Mouse (Mus musculus) spleen, adult 2 months (tissue): ENCODE results near the gene Hdac9. TPM values are rescaled to one million over a fixed set of nuclear protein-coding genes. Genes with fewer than 3 reads are reported as not detected.

Experiments used
- DNase-seq, 2 experiments: peaks; one replicate each; pipeline versions ENCODE4 v3.0.0 to v3.0.0-alpha.2; 2012 to 2021; ENCODE audit warnings: low spot score in 2 of 2, low read depth in 1 of 2
- H3K27ac ChIP-seq: fragments of 200-500 bp; 2 replicates; pipeline ENCODE4 v1.5.1; 2012; ENCODE audit warnings: low read length, inconsistent platforms; ENCODE audit not compliant: insufficient read depth
- H3K27me3 ChIP-seq: fragments of 200-500 bp; 2 replicates; pipeline ENCODE4 v1.6.1; 2012; ENCODE audit warnings: mild to moderate bottlenecking, moderate library complexity, low read length, inconsistent platforms; ENCODE audit not compliant: control insufficient read depth, insufficient read depth
- H3K36me3 ChIP-seq: fragments of 200-500 bp; 2 replicates; pipeline ENCODE4 v1.6.1; 2012; ENCODE audit warnings: mild to moderate bottlenecking, low read length, inconsistent platforms; ENCODE audit not compliant: control insufficient read depth, insufficient read depth
- H3K4me1 ChIP-seq: fragments of 200-500 bp; 2 replicates; pipeline ENCODE4 v1.6.1; 2011; ENCODE audit warnings: inconsistent platforms; ENCODE audit not compliant: control insufficient read depth, insufficient read depth, insufficient read length
- H3K4me3 ChIP-seq: fragments of 200-500 bp; 2 replicates; pipeline ENCODE4 v1.5.1; 2011; ENCODE audit warnings: mild to moderate bottlenecking, inconsistent platforms; ENCODE audit not compliant: insufficient read depth, insufficient read length; ENCODE audit errors: extremely low read depth
- CTCF ChIP-seq: fragments of 200-500 bp; IDR thresholded peaks from 2 replicates; pipeline ENCODE4 v1.5.1; 2011; ENCODE audit warnings: mild to moderate bottlenecking, inconsistent platforms; ENCODE audit not compliant: insufficient read depth, insufficient read length, insufficient replicate concordance; ENCODE audit errors: extremely low read depth
- POLR2A ChIP-seq: fragments of 200-500 bp; IDR thresholded peaks from 2 replicates; pipeline ENCODE4 v1.6.1; 2011; ENCODE audit warnings: low read depth, low read length, inconsistent platforms
- WGBS: fragments of 180-500 bp; shearing (Covaris S2); methylation state at CpG from one replicate; pipeline ENCODE4 v1.1.7; 2018; 5-methylcytosine and 5-hydroxymethylcytosine counted together
- polyA plus RNA-seq: library from polyadenylated mRNA; depleted of rRNA; stranded (reverse); fragments of >200 nt; gene quantifications from 2 replicates; pipeline ENCODE4 v1.2.3, GENCODE M21; 2012

Hdac9 gene
- polyA plus RNA-seq, 1 experiment: 8.9 TPM

DNA sequence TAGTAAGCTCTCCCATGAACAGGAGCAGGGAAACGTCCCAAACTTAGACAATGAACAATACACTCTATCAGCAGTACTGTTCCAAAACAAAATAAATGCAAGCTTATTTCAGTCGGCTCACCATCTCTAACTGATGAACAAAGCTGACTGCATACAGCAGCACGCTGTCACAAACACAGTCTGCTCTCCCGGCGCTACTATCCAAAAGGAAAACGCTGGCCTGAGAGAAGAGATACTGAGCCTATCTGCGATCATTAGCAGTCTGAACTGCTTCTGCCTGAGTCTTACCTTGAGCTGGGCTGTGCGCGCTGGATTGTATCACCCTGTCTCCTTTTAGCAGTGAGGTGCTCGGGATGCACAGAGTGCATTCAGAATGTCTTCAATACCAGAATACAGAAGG lies 299.1 kb downstream of the Hdac9 start:
- H3K4me3 ChIP-seq: no peak overlapping the region
- H3K36me3 ChIP-seq: no peaks in the 10 kb centered on the region
- no peak for DNase-seq
- H3K27ac ChIP-seq: no peak overlapping the region
- TF ChIP-seq POLR2A: no peak
- TF ChIP-seq CTCF: no peak
- no peaks in the 10 kb centered on the region for H3K4me1 ChIP-seq
- 90% methylated on average over 10 of the region's 10 CpGs for WGBS
- H3K27me3 ChIP-seq: no peaks in the 10 kb centered on the region

DNA sequence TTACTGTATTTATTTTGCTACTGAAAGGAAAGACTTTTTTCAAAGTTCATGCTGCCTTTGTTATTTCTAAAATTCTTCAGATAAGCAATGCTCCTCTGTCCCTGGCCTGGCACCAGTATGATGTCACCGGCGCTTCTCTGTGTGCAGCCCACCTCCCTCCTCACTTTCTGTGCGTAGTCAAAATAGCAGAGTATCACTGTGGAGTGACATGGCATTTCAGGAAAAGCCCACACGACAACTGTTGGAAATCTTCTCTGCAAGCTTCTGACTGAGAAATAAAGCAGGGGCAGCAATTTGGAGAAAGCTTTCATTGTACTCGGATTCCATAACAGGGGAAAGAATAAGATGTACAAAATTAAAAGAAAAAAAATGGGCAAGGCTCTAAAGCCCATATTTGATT lies 302.1 kb downstream of the Hdac9 start:
- no peak for TF ChIP-seq CTCF
- no peak for TF ChIP-seq POLR2A
- WGBS: 92% methylated on average over 5 of the region's 5 CpGs

DNA sequence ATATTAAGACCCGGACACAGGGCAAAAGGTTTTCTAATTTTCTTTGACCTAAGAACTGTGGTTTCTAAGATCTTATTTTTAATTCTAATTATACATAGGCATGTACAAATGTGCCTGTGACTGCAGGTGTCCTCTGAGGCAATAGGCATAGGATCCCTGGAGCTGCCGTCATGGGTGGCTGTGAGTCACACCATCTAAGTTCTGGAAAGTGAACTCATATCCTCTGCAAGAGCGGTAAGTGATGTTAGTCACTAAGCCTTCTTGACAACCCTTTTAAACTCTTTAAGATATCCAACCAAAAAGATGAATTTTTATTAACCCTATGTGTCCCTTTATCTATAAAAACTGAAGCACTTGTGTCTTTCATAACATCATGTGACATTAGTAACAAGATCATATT lies 304.4 kb downstream of the Hdac9 start:
- over 99% methylated on average over 3 of the region's 3 CpGs for WGBS
- no peaks in the 10 kb centered on the region for H3K4me1 ChIP-seq

More for the DNA sequence above, 302.1 kb downstream of the Hdac9 start:
- no peaks in the 10 kb centered on the region for H3K27me3 ChIP-seq
- H3K27ac ChIP-seq: no peak overlapping the region
- H3K4me1 ChIP-seq: no peaks in the 10 kb centered on the region
- no peak overlapping the region for H3K4me3 ChIP-seq
- H3K36me3 ChIP-seq: no peaks in the 10 kb centered on the region
- DNase-seq: no peak

GRCm38 (mm10) chr12:34604521-34604920 lies 312.4 kb downstream of the Hdac9 start:
- TF ChIP-seq CTCF: no peak
- no peak for TF ChIP-seq POLR2A

More for the DNA sequence above, 304.4 kb downstream of the Hdac9 start:
- no peak for DNase-seq
- Histone ChIP-seq H3K27ac (no peak overlapping the region), H3K4me3 (no peak overlapping the region), H3K27me3 (no peaks in the 10 kb centered on the region), H3K36me3 (no peaks in the 10 kb centered on the region)
- TF ChIP-seq CTCF (no peak), POLR2A (no peak)

GRCm38 (mm10) chr12:34594167-34594793 lies 322.6 kb downstream of the Hdac9 start:
- Histone ChIP-seq H3K4me1 (no peaks in the 10 kb centered on the region), H3K4me3 (no peak overlapping the region), H3K27me3 (no peaks in the 10 kb centered on the region), H3K36me3 (no peaks in the 10 kb centered on the region), H3K27ac (no peak overlapping the region)
- no peak for DNase-seq
- TF ChIP-seq CTCF (no peak), POLR2A (no peak)
- whole genome bisulfite sequencing: 65% methylated on average over 10 of the region's 10 CpGs

More at GRCm38 (mm10) chr12:34604521-34604920, 312.4 kb downstream of the Hdac9 start:
- WGBS: 95% methylated on average over 4 of the region's 4 CpGs
- Histone ChIP-seq H3K4me1 (no peaks in the 10 kb centered on the region), H3K4me3 (no peak overlapping the region), H3K27me3 (no peaks in the 10 kb centered on the region), H3K27ac (no peak overlapping the region), H3K36me3 (no peaks in the 10 kb centered on the region)
- no peak for DNase-seq

DNA sequence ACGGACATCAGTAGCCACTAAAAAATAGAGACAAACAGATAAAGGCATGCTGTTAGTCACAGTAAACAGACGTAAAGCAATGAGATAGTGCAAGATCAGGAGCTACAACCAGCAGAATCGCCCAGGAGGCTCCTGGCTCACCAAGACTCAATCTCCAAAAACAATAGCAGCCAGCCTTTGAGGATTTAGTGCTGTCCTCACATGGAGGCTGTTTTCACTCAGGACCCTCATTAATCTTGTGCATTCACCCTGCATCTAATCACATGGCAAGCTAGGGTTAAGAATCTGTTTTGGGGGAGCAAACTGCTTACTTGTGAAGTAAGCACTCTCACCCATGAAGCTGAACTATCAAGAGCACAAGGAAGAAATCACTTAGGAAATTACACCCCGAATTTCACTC lies 329.7 kb downstream of the Hdac9 start:
- no peak overlapping the region for H3K4me3 ChIP-seq
- H3K36me3 ChIP-seq: no peaks in the 10 kb centered on the region
- H3K4me1 ChIP-seq: no peaks in the 10 kb centered on the region
- WGBS: 82% methylated on average over 4 of the region's 4 CpGs
- H3K27me3 ChIP-seq: no peaks in the 10 kb centered on the region
- DNase-seq: no peak
- no peak overlapping the region for H3K27ac ChIP-seq
- no peak for TF ChIP-seq CTCF
- no peak for TF ChIP-seq POLR2A

GRCm38 (mm10) chr12:34582522-34582921 lies 334.4 kb downstream of the Hdac9 start:
- no peaks in the 10 kb centered on the region for H3K36me3 ChIP-seq
- H3K4me3 ChIP-seq: no peak overlapping the region
- no peak overlapping the region for H3K27ac ChIP-seq
- 88% methylated on average over 4 of the region's 4 CpGs for WGBS
- no peaks in the 10 kb centered on the region for H3K4me1 ChIP-seq
- H3K27me3 ChIP-seq: no peaks in the 10 kb centered on the region
- DNase-seq: no peak
- TF ChIP-seq POLR2A (no peak), CTCF (no peak)
